Mouse (Mus musculus): ENCODE measurements around the gene Olfr1128. TPM values are rescaled to one million over a fixed set of nuclear protein-coding genes. Genes with fewer than 3 reads are reported as not detected.
"Not testable (repeated sequence)": the region's sequence is repeated elsewhere in the genome, so short reads cannot be mapped to it uniquely, and the experiment has no call there.

Olfr1128 gene
- total and polyA plus RNA-seq, 3 experiments: not detected

- Histone ChIP-seq H3K9me3 (replicated peaks; ENCODE audit: insufficient read depth, low read length) (no peaks in the 10 kb centered on the region), H3K9ac (ENCODE audit: control insufficient read depth, low read depth, low read length, poor library complexity, severe bottlenecking) (no peak overlapping the region), H3K79me2 (ENCODE audit: control insufficient read depth, insufficient read depth, low read length, poor library complexity) (no peaks in the 10 kb centered on the region), H3K27ac (ENCODE audit: control insufficient read depth, low read depth, low read length) (no peak overlapping the region), H3K4me1 (ENCODE audit: control insufficient read depth in 1 of 2, insufficient read depth in 2 of 2, low read length in 2 of 2) (no peaks in the 10 kb centered on the region), H3K36me3 (ENCODE audit: control insufficient read depth in 1 of 2, insufficient read depth in 2 of 2, low read length in 2 of 2) (no peaks in the 10 kb centered on the region), H3K27me3 (ENCODE audit: control insufficient read depth in 1 of 2, insufficient read depth in 2 of 2, low read length in 2 of 2) (no peaks in the 10 kb centered on the region), H3K4me3 (ENCODE audit: control insufficient read depth in 1 of 2, insufficient read depth in 1 of 2, low read depth in 2 of 2, low read length in 2 of 2) (no peak overlapping the region)
- no peak for DNase-seq (ENCODE audit: low read depth, low spot score)
- TF ChIP-seq TAL1 (IDR thresholded peaks at IDR 0.05; ENCODE audit: low read length) (no peak), MYC (IDR thresholded peaks at IDR 0.05; ENCODE audit: low read depth, low read length) (no peak), RAD21 (IDR thresholded peaks at IDR 0.05; ENCODE audit: low read depth, low read length) (no peak), ZKSCAN1 (IDR thresholded peaks at IDR 0.05; ENCODE audit: low read depth, low read length) (no peak), TCF12 (IDR thresholded peaks at IDR 0.05; ENCODE audit: low read depth, low read length) (no peak), MYB (IDR thresholded peaks at IDR 0.05; ENCODE audit: low read depth, low read length) (no peak), CHD1 (IDR thresholded peaks at IDR 0.05; ENCODE audit: low read depth, low read length) (no peak), NELFE (IDR thresholded peaks at IDR 0.05; ENCODE audit: low read depth, low read length) (no peak), ELF1 (IDR thresholded peaks at IDR 0.05; ENCODE audit: low read depth, low read length) (no peak), MXI1 (IDR thresholded peaks at IDR 0.05; ENCODE audit: low read depth, low read length) (no peak), ETS1 (IDR thresholded peaks at IDR 0.05; ENCODE audit: low read depth, low read length) (no peak), CHD2 (IDR thresholded peaks at IDR 0.05; ENCODE audit: low read length) (no peak), SMC3 (IDR thresholded peaks at IDR 0.05; ENCODE audit: low read depth, low read length) (no peak), ZMIZ1 (IDR thresholded peaks at IDR 0.05; ENCODE audit: low read depth, low read length) (no peak), ZC3H11A (IDR thresholded peaks at IDR 0.05; ENCODE audit: low read depth, low read length) (no peak), POLR2A (IDR thresholded peaks at IDR 0.05; ENCODE audit: control insufficient read depth in 1 of 2, insufficient read depth in 1 of 2, low read depth in 1 of 2, low read length in 2 of 2, poor library complexity in 1 of 2) (no peak)
Observed at GRCm38 (mm10) chr2:87534826-87535225, 10.5 kb downstream of the Olfr1128 start.

GRCm38 (mm10) chr2:87531496-87531895 is 13.8 kb downstream of the Olfr1128 start, which contains the start of gene Olfr153:
Gene Olfr153, plus strand, starts transcription at chr2:87531796.
- H3K9me3 ChIP-seq (replicated peaks; ENCODE audit: insufficient read depth, low read length): no peaks in the 10 kb centered on the region

GRCm38 (mm10) chr2:87525899-87526616 is 19.3 kb downstream of the Olfr1128 start:
- not testable (repeated sequence) for DNase-seq (ENCODE audit: low read depth, low spot score); H3K36me3 ChIP-seq (ENCODE audit: control insufficient read depth in 1 of 2, insufficient read depth in 2 of 2, low read length in 2 of 2); H3K9ac ChIP-seq (ENCODE audit: control insufficient read depth, low read depth, low read length, poor library complexity, severe bottlenecking); H3K27ac ChIP-seq (ENCODE audit: control insufficient read depth, low read depth, low read length); H3K4me1 ChIP-seq (ENCODE audit: control insufficient read depth in 1 of 2, insufficient read depth in 2 of 2, low read length in 2 of 2); H3K79me2 ChIP-seq (ENCODE audit: control insufficient read depth, insufficient read depth, low read length, poor library complexity); H3K27me3 ChIP-seq (ENCODE audit: control insufficient read depth in 1 of 2, insufficient read depth in 2 of 2, low read length in 2 of 2); H3K4me3 ChIP-seq (ENCODE audit: control insufficient read depth in 1 of 2, insufficient read depth in 1 of 2, low read depth in 2 of 2, low read length in 2 of 2); H3K9me3 ChIP-seq (replicated peaks; ENCODE audit: insufficient read depth, low read length)

More at GRCm38 (mm10) chr2:87531496-87531895, 13.8 kb downstream of the Olfr1128 start, which contains the start of gene Olfr153:
- Histone ChIP-seq H3K27ac (ENCODE audit: control insufficient read depth, low read depth, low read length) (no peak within 1 kb of the TSS), H3K36me3 (ENCODE audit: control insufficient read depth in 1 of 2, insufficient read depth in 2 of 2, low read length in 2 of 2) (no peaks in the 10 kb centered on the region), H3K79me2 (ENCODE audit: control insufficient read depth, insufficient read depth, low read length, poor library complexity) (no peaks in the 10 kb centered on the region), H3K4me3 (ENCODE audit: control insufficient read depth in 1 of 2, insufficient read depth in 1 of 2, low read depth in 2 of 2, low read length in 2 of 2) (no peak within 1 kb of the TSS), H3K9ac (ENCODE audit: control insufficient read depth, low read depth, low read length, poor library complexity, severe bottlenecking) (no peak within 1 kb of the TSS), H3K4me1 (ENCODE audit: control insufficient read depth in 1 of 2, insufficient read depth in 2 of 2, low read length in 2 of 2) (no peaks in the 10 kb centered on the region), H3K27me3 (ENCODE audit: control insufficient read depth in 1 of 2, insufficient read depth in 2 of 2, low read length in 2 of 2) (no peaks in the 10 kb centered on the region)
- no peak for TF ChIP-seq CHD2 (IDR thresholded peaks at IDR 0.05; ENCODE audit: low read length)
- DNase-seq (ENCODE audit: low read depth, low spot score): no peak
